Mouse (Mus musculus) layer of hippocampus, adult 18-20 months (tissue): ENCODE results near the gene Cblb. TPM values are rescaled to one million over a fixed set of nuclear protein-coding genes. Genes with fewer than 3 reads are reported as not detected.

Experiments used
- DNase-seq, 2 experiments: peaks; one replicate each; pipeline ENCODE4 v3.0.0; 2022; ENCODE audit warnings: low spot score in 2 of 2
- total RNA-seq, 2 experiments: library from RNA; stranded (reverse); gene quantifications; 2 replicates each; pipeline ENCODE4 v1.2.3; 2021

Cblb gene
- total RNA-seq, 2 experiments from 2014 or later: 35.2 to 35.3 TPM

- no peak for DNase-seq
Measured at GRCm38 (mm10) chr16:52190714-52191113, 159.7 kb downstream of the Cblb start.

DNA sequence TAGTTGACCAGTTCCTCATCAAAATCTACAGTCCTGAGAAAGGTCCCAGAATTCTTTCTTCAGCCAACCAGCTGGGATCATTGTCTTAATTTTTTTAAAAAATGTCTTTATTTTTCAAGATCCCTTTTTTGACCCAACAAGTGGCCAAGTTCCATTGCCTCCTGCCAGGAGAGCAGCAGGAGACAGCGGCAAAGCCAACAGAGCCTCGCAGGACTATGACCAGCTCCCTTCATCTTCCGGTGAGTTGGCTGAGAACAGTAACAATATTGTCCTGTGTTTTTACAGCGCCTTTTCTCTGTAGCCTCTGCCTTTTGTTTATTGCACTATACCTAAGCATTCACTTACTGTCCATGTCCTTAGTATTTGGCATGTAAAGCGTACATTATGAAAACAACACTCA, 163.0 kb downstream of the Cblb start:
- no peak for DNase-seq

GRCm38 (mm10) chr16:52194866-52195265, 163.8 kb downstream of the Cblb start:
- no peak for DNase-seq

DNA sequence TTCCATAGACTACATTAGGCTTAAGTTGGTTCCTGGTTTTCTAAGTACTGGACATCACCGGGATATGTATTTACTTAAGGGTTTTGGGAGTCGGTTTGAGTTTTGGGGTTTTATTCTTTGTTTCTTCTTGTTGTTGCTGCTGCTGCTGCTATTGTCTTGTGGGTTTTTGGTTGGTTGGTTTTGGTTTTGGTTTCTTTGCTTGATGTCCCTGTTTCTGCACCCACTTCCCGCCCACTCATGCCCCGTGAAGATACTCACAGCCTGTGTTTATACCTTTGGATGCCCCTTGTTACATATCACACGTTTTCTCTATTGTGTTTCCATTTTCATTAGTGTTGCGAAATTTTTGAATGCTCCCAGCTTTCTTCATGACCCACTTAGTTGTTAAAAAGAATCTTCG, 169.1 kb downstream of the Cblb start:
- DNase-seq: no peak

GRCm38 (mm10) chr16:52210844-52211606, 180.0 kb downstream of the Cblb start:
- DNase-seq: no peak

DNA sequence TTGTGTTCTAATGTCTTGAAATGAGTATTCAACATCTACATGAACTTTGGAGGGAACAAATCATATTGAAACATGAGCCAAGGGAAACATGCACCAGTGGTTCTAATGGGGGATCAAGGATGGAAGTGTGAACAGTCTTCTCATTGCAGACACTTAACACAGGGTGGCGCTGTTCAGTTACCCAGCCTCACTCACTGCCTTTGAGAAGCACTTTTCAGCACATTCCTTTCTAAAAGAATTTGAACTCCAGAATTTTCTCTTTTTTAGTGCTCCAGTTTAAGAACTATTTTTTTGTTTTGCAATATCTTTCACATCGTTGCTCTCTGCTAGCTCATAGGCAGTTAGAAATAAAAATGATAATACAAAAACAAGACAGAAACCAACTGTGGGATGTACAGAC, 188.0 kb downstream of the Cblb start:
- DNase-seq: peak in 1 of 2 experiments; percentile 63

DNA sequence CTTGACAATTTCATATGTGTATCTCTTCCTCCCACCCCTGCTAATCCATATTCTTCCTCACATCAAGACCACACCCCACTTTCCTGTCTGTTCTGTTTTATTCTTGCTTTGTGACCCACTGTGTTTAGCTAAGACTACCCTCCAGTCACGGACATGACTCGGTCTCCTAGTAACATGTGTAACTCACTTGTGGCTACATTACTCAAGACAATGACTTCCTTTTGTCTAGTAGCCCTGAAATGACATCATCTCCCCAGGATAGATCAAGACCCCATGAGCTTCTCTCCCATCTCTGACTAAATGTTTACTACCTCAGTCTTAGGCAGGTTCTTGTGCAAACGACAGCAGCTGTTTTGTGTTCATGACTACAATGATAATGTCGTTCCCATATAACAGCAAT, 191.9 kb downstream of the Cblb start:
- no peak for DNase-seq

DNA sequence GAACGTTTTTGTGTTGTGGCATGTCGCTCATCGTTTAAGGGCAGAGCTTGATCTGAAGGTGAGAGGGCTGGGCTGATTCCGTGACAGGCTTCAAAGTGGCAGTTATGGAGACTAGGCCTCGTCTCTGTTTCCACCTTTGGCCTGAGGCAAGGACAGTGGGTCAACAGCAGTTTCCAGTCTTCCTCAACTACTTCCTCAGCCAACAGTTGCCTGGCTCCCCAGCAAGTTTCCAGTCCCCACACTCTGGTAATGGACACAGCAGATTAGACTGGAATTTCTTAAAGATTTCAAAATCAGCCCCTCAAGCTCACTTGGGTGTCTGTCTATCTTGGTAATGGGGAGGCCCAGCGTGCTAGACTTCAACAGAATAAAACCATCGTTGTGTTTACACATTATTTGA, 198.4 kb downstream of the Cblb start:
- no peak for DNase-seq

GRCm38 (mm10) chr16:52229930-52230329, 198.9 kb downstream of the Cblb start:
- DNase-seq: peak in 1 of 2 experiments; percentile 64

- no peak for DNase-seq
Measured at GRCm38 (mm10) chr16:52242144-52242543, 211.1 kb downstream of the Cblb start.

GRCm38 (mm10) chr16:52243421-52243973, 212.5 kb downstream of the Cblb start:
- DNase-seq: no peak

DNA sequence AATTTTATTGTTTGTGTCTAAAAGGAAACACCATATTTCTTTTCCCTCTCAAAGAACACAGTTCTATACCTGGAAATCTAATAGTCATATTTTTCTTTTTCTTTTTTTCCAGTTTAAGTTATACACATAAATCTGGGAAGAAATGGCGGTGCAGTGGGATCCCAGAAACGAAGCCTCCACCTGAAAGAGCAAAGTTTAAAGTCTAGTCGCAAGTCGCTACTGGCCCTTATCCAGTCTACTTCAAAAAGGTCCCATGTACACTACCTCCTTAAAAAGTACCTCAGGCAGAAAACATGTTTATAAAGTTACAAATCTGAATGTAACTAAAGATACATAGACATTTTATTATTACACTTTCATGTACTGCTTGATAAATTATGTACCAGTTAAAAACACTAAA, 219.2 kb downstream of the Cblb start:
- no peak for DNase-seq

GRCm38 (mm10) chr16:52250935-52251334, 219.9 kb downstream of the Cblb start:
- no peak for DNase-seq
